Mouse (Mus musculus) kidney, adult 8-10 months (tissue): ENCODE measurements around the gene Hdac4.

Experiments used
- DNase-seq, 2 experiments: peaks; one replicate each; pipeline ENCODE4 v3.0.0; 2022

Hdac4 gene

DNA sequence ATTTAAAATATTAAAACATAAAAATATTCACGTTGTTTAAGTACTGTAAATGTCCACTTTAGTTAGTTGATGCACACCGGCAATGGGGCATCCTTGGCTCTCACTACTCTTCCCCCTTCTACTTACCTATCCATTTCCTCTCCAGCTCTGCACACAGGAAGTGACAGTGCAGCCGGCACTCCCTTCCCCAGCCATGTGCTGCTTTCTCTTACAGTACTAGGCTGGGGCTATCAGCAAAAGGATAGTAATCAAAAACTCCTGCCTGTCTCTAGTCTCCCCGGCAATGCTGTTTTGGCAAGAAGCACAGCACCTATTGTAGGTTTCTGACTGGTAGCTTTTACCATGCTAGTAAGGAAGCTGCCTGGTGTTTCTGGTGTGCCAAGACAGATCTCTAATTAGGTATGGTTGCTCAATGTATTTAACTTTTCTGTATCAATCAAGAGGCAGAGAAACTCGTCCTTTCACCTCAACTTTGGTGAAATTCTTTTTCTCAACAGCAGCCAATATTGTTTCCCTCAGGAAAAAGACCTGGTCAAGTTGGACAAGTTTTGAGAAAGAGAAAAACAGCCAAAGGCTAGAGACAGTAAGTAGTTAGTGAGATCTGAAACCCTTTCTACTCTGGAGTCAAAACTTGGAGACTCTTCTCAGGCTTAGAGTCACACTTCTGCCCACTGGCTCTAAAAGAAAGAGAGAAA is 136.6 kb downstream of the Hdac4 start:
- no peak for DNase-seq

DNA sequence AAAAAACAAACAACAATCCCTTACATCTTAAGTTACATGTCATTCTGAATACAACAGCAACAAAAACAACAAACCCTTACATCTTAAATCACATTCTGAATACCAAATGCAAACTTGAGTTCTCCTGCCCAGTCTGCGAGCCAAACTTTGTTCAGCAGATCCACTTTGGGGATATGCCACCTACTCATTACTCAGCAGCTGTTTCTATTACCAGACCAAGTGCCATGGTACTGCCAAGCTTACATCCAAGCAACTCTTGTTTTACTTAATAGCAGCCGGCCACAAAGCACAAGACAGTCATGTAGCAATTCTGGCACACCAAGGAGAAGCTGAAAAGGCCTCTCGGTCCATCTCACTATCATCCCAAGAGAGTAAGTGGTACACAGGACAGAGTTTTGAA is 138.4 kb downstream of the Hdac4 start:
- DNase-seq, result no peak

DNA sequence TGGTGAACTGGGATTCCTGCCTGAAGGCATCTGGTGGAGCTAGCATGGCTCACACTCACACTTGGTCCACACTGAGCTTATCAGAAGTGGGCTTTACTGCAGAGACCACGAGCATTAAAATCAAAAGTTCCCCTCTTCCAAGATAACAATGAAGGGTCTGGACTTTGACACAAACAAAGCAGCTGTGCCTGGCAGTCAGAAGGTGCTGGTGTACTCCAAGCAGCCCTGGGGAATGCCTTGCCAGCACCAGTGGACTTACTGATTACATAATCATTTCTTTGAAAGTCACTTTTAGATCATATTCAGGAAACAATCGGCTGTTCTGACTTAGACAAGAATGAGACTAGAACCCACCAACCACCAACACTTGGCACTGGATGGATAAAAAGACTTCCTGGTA is 140.3 kb downstream of the Hdac4 start:
- peak; percentile 23 to 34 for DNase-seq

DNA sequence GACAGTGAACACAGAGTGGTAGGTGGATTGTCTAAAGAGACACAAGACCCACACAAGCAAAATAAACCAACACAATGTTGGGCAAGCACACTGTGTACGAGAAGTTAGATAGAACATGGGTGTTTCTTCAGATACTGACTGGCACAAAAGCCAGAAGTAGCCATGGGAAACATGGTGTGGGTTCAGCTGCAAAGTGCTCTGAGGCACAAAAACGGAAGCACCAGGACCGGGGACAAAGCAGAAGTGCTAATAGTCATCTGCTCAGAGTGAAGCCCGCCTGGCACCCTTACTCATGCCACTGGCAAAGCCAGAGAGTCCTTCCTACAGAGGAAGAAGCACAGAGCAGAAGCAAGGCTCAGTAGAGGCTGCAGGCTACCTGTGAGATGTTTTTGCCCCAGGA is 143.3 kb downstream of the Hdac4 start:
- no peak for DNase-seq

DNA sequence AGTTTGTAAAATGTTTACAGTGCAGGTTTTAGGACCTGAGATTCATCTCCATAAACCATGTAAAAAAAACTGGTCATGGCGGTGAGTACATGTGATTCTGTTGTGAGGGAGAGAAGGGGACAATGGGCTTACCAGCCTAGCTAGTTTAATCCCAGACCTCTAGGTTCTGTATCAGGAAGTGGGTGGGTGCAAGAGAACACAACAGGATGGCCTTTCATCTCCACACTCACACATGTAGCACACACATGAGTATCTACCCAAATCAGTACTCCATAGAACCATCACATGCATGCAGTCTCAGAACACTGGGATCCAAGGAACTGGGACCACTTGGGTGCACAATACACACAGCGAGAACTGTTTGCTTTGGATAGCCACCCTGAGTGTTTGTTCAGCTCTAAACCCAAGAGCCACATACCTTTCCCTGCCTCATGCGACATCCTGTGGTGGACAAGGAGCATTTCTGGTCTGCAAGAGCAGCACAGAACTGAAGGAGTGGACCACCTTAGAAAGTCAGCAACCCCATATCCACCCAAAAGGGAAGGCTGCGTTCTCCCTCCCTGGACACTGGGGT is 143.9 kb downstream of the Hdac4 start:
- no peak for DNase-seq

DNA sequence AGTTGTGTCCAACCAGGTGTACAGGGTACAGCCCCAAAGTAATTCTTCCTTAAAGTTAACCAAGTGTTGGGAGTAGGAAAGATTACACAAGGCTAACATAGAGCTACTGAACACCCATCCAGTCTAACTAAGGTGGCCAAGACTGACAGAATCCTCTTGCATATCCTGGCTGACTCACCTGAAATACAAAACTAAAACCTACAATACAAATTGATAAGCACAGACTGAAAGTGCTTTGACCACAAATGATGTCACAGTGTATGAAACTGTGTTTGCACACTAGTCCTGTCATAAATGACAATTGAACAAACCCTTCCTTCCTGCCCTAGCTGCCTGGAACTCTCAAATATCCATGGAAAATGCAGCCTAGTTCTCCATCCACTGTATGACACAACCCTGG is 144.5 kb downstream of the Hdac4 start:
- no peak for DNase-seq

DNA sequence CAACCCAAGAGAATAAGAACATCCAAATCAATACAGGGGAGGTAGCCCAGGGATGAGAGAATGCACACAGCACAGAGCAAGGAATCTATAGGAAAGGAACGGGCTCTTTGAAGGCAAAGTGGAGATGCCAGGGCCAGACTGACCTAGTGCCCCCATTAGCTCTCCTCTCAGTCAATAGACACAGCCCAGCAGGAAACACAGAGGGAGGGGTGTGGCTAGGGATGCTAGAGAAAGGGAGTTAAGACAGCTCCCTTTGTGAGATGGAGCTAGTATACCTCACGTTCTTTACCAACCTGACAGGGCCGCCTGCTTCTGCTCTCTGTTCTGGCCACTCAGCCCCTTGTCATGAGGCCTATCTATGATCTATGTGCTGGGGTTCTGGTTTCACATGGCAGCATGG is 144.9 kb downstream of the Hdac4 start:
- no peak for DNase-seq

DNA sequence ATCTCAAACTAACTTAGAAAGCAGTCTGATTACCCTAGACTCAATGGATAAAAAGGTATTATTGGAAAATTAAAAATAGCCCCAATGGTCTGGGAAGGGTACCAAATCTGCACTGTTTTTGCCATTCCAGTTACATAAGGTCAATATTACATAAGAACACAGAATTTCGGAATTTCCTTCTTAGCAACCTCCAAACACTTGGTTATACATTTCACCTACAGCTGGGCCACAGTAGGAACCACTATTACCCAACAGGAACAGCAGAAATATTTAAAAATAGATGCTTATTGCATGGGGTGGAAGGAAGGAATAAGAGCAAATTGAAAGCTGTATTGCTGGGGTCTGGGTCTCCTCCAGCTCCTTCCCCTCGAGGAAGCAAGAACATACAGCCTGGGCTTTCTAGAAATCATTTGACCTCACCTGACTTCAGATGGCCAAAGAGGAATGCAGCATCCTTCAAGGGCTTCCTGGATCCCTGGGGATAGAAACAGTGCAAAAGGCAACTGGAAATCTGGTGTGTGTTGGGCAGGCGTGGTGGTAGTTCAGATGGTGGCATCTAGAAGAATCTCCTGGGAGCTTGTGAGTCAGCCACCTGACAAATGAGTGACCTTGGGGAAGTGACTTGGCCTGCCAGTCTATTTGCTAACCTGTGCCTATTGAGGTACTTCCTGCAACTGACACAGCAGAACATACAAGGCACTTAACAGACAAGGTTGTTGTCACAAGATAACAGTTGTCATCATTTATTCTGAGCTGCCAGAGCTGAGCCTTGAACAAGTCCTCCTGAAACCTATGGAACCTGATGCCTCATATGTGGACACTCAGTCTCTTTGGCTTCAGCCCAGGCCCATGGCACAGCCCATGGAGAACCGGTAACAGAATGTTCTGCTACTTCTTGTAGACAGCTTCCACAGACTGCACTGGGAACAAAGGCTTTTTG is 146.8 kb downstream of the Hdac4 start:
- DNase-seq, result no peak

DNA sequence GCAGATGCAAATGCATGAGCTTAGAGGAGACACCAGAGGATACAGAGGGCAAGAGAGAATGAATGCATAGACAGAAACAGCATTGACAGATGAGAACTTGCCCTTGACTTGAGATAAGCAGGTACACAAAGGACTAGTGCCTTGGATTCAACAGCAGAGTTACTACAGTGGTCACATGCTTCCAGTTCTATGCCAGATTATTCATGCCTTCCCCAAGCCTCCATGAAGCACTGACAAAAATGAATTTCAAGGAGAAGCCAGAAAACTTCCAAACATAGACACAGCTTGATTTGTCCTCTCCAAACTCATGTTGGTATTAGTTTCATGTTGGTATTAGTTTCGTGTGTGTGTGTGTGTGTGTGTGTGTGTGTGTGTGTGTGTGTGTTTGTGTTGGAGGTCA is 149.8 kb downstream of the Hdac4 start:
- no peak for DNase-seq

DNA sequence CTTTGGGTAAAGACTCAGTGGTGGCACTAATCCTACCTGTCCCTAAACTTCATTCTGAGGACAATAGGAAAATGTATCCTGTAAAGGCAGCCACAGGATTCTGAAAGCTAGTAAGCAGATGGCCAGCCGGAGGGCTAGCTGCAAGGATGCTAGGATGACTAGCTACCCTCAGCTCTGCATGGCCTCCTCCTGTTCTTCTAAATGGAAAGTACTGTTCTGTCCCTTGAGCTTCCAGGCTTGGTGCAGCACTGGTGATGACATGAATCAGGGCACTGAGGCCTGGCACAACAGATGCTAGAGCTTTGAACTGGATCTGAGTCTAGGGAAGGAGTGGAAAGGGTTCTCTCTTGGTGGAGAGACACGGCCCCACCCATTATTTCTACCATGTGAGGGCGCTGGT is 150.6 kb downstream of the Hdac4 start:
- DNase-seq, result no peak

DNA sequence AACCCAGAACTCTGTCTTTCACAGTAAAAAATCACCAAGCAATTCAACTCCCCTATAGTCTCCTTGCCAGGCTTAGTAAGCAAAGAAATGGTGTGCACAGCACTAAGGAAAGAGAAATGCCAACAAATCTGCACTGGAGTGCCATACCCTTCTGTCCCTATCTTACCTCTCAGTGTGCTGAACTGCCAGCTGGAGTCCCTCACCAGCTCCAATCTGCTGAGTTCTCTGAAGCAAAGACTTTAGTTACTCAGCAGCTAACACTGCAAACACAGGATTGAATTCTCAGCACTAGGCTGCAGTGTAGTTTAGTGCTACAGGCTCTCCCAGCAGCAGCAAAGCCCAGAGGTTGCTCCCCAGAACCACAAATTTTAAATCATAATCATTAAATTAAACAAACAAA is 151.5 kb downstream of the Hdac4 start:
- DNase-seq, result no peak

DNA sequence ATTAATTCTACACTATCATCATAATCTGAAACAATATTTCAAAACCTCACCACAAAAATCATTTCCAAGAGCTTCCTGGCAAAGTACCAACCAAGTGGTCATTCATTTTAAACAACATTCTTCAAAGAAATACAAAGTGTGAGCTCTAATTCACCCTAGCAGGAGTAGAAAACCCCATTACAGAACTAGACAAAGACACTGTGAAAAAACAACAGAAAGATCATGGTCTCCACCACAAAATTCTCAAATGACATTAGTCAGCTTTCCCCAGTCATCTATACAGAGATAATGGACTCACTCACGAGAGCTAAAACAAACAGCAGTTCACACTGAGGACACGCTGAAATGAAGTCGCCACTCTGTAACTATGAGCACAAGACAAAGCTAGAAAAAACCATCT is 153.4 kb downstream of the Hdac4 start:
- DNase-seq, result no peak

DNA sequence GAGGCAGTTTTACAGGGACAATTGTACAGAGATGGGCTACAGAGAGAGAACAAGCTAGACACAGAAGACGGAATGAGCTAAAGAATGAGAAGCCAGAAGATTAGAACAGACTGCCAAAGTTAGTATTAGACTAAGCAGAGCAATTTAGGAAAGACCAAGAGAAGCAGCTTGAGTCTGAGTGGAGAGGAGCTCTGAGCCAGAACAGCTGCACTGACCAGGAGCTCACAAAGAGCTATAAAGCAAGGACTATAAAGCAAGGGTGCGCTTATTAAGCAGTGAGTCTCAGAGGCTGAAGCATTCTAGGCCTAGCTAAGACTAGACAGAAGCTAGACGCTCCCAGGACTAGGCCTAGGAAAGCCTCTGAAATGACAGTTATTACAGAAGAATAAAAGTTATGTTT is 154.2 kb downstream of the Hdac4 start:
- DNase-seq, result no peak

DNA sequence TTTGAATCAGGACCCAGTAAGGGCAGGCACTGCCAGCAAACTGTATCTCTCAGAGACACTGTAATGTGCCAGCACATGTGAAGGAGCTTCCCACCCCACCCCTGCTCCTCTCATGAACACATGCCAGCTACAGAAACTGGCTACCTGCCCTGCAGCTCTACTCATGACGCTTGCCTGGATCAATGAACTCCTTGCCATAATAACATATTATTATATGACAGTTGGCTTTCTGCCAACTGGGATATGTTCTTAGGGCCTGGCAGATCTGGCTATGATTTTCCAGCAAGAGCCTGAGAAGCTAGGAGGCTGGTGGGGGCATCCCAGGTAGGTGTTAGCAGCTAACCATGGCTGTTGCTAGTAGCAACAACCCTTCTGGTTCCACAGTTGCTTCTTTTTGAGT is 156.8 kb downstream of the Hdac4 start:
- no peak for DNase-seq

DNA sequence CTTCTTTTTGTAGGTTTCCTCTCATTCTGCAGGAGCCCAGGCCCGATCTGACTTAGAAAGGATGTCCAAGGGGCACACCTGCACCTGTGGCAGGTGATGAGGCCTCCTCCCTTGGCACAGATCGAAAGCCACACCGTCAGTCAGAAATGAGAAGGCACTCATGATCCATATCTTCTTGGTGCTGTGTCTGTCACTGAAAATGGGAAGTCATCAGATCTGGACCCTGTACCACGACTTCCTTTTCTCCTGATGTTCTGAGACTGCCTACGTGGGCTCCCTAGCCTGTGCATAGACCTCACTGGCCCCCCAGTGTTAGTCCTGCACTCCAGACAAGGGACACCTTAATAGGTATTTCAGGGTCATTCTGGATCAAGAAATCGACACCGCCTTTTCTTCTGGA is 158.5 kb downstream of the Hdac4 start:
- no peak for DNase-seq

DNA sequence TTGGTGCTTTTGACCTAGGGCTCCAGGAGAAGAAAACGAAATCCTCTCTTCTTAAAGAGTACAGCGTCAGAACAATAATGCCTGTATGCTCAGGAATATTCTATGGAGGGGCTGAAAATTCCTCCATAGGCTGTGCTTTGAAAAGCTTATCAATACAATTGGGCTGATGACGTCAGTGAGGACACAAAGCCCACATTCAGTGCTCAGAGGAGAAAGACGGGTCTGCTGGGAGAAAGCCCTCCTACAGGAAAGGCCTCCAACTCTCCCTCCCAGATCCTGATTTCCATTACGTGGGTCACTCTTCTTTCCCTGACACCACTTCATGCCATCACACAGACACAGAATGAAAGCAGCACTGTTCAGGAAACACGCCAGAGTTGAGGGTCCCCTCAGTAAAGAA is 159.7 kb downstream of the Hdac4 start:
- DNase-seq, result no peak

DNA sequence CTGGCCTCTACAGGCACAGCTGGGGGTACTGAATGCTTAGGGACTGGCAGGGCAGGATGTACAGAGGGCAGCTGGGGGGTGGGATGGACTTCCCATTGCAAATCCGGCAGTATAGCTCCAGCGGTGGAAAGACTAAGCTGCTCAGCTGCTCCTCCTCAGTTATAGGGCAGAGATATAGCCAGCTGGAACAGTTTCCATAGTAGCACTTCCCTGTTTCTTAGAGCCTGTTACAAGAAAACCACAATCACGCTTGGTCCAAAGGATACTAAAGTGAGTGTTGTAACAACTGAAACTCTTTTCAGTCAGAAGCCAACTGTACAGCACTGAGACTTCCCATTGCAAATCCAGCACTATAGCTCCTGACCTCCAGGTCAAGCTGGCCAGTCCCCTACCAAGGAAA is 161.3 kb downstream of the Hdac4 start:
- DNase-seq, result no peak

DNA sequence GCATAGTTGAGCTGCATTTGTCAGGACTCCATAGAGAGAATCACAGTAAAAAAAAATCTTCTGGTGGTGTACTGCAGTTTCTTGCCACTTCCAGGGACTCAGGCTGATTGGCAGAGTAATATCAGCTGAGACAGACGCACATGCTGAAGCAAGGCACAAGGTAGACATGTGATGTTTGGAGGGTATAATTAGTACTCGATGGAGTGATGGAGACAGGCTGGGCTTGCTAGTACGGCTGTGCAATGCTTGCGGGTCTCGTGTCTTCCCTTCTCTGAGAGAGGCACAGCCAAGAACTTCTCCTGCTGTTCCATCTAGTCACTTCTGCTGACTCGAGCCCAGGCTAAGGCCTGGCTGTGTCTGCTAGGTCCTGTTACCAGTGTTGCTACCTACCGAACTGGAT is 162.0 kb downstream of the Hdac4 start:
- no peak for DNase-seq

DNA sequence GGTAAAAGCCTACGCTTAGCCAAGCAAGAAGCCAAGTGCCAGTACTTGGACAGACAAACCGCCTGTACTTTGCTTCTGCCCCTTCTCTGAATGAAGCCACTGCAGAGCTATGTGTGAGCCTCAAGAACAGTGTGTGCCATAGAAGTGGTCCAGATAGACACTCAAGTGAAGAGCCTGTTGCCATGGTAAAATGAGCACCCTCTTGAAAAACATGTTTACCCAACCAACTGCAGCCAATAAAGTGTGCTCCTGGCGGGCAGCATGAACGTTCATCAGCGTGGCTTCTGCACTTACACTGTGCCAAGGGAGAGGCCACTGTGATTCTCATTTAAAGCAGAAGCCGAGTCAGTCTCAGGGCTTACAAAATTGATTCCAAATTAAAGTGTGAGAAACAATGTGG is 165.0 kb downstream of the Hdac4 start:
- DNase-seq, result no peak

DNA sequence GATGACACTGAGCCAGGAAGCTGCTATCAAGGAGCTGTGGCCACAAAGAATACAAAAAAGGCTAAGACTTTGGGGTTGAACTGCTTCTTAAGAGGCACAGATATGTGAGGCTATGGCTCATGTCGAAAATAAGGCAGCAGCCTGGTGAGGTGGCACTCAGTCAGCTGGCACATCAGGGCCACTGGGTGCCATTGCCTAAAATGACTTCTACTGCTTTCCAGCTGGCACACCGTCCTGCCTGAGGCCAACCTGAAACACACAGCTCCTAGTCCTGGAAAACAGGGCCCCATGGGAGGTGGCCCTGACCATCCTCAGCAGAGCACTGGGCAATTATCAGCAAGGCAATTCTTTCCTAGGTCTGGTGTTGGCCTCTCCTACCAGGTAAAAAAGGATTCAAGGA is 167.3 kb downstream of the Hdac4 start:
- DNase-seq, result no peak

DNA sequence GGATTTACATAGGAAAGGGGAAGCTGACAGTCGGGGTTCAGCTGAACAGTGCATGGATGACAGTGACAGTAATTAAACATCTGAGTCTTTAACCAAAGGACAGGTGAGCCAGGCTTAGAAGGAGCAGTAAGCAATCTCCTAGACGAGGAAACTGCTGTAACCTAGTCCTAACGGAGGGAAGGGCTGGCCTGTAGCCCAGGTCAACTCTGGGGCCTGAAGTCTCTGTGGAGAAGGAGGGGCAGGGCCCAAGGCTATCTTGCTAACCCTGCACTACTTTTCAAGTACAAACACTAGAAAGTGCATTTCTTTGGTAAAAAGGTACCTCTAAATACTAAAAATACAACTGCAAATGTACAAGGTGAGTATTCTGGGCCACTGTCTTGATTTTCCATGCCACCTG is 169.1 kb downstream of the Hdac4 start:
- DNase-seq, result no peak

DNA sequence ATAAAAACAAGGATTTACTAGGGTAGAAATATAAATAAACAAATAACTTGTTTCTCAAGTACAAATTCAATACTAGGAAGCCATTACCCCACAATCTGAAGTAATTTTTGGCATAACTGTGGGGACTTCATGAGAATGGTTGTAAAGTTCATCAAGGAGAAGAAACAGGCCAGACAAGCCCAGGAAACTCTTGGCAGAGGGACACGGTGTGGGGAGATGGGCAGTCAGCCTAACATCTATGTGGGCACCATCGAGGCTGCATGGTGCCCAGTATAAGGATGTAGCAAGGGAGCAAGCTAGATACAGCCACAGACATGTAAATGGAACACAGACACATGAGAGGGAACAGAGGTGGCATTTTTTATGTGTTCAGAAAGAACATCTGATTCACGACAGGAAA is 171.6 kb downstream of the Hdac4 start:
- DNase-seq, result no peak

DNA sequence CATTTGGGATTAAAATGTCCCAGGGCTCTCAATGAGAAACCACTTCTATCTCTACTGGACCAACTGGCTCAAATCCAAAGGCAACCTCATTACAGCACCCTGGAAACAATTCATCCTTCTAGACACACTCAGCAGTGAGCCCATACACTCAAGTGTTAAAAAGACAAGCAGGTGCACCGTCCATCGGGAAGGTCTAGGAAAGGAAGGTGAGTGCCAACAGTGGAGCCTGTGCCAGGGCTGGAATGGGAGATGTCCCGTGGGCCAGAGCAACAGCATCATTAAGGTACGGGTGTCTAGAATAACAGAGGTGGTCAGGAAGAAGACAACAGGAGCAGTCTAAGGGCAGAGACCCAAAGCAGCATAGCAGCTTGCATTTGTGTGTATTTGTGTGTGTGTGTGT is 173.5 kb downstream of the Hdac4 start:
- no peak for DNase-seq
